Mouse (Mus musculus): ENCODE results near the gene AC134908.4. TPM values are rescaled to one million over a fixed set of nuclear protein-coding genes. Genes with fewer than 3 reads are reported as not detected.
"Not testable (repeated sequence)": the region's sequence is repeated elsewhere in the genome, so short reads cannot be mapped to it uniquely, and the experiment has no call there.

Gene AC134908.4
- total RNA-seq, 1 experiment: not detected

- H3K9me3 ChIP-seq (ENCODE audit: control insufficient read depth, insufficient read depth, low read depth, low read length): no peaks in the 10 kb centered on the region
- DNase-seq (ENCODE audit: low read depth, low spot score): no peak
- H3K36me3 ChIP-seq (ENCODE audit: control insufficient read depth, insufficient read depth, low read length, poor library complexity, severe bottlenecking): no peaks in the 10 kb centered on the region
- H3K4me1 ChIP-seq (ENCODE audit: control insufficient read depth in 2 of 2, insufficient read depth in 2 of 2, low read length in 2 of 2, poor library complexity in 1 of 2): peaks cover 0 to 8% of the 10 kb centered on the region in 2 experiments; a peak in 2 of 4 replicates
- no peak for TF ChIP-seq CHD2 (IDR thresholded peaks at IDR 0.05; ENCODE audit: low read depth, low read length)
- no peak for TF ChIP-seq MAFK (IDR thresholded peaks at IDR 0.05; ENCODE audit: insufficient read depth, low read depth, low read length)
- no peak for TF ChIP-seq HCFC1 (IDR thresholded peaks at IDR 0.05; ENCODE audit: borderline replicate concordance, insufficient read depth, low read length)
- TF ChIP-seq ZNF384 (IDR thresholded peaks at IDR 0.05; ENCODE audit: low read depth, low read length): no peak
- TF ChIP-seq ZC3H11A (IDR thresholded peaks at IDR 0.05; ENCODE audit: borderline replicate concordance, low read depth, low read length): no peak
- no peak overlapping the region for H3K27ac ChIP-seq (ENCODE audit: insufficient read depth, low read depth, low read length, poor library complexity, severe bottlenecking)
- H3K9ac ChIP-seq (ENCODE audit: insufficient read depth, low read depth, low read length, poor library complexity, severe bottlenecking): no peak overlapping the region
- peak overlapping the region; percentile 68 to 76; a peak in 2 of 4 replicates for H3K4me3 ChIP-seq (ENCODE audit: insufficient read depth in 1 of 2, low read depth in 1 of 2, low read length in 2 of 2, poor library complexity in 1 of 2, severe bottlenecking in 1 of 2)
- in situ Hi-C loops (cut with MboI; ENCODE audit: low sequenced_read_pairs in 2 of 2, unreplicated experiment in 2 of 2): no loop called here
Measured at GRCm38 (mm10) chr17:25808028-25808427, 12.6 kb upstream of the AC134908.4 start.

- H3K9ac ChIP-seq (ENCODE audit: insufficient read depth, low read depth, low read length, poor library complexity, severe bottlenecking); H3K36me3 ChIP-seq (ENCODE audit: control insufficient read depth, insufficient read depth, low read length, poor library complexity, severe bottlenecking); DNase-seq (ENCODE audit: low read depth, low spot score); H3K4me1 ChIP-seq (ENCODE audit: control insufficient read depth in 2 of 2, insufficient read depth in 2 of 2, low read length in 2 of 2, poor library complexity in 1 of 2); H3K9me3 ChIP-seq (ENCODE audit: control insufficient read depth, insufficient read depth, low read depth, low read length); H3K4me3 ChIP-seq (ENCODE audit: insufficient read depth in 1 of 2, low read depth in 1 of 2, low read length in 2 of 2, poor library complexity in 1 of 2, severe bottlenecking in 1 of 2); H3K27ac ChIP-seq (ENCODE audit: insufficient read depth, low read depth, low read length, poor library complexity, severe bottlenecking); in situ Hi-C loops (cut with MboI; ENCODE audit: low sequenced_read_pairs in 2 of 2, unreplicated experiment in 2 of 2): not testable (repeated sequence)
Measured at GRCm38 (mm10) chr17:25807452-25807851, 12.0 kb upstream of the AC134908.4 start.

GRCm38 (mm10) chr17:25806507-25806906, 11.0 kb upstream of the AC134908.4 start:
- no peak for DNase-seq (ENCODE audit: low read depth, low spot score)
- H3K27ac ChIP-seq (ENCODE audit: insufficient read depth, low read depth, low read length, poor library complexity, severe bottlenecking): no peak overlapping the region
- peaks cover 0 to 8% of the 10 kb centered on the region in 2 experiments; a peak in 2 of 4 replicates for H3K4me1 ChIP-seq (ENCODE audit: control insufficient read depth in 2 of 2, insufficient read depth in 2 of 2, low read length in 2 of 2, poor library complexity in 1 of 2)
- in situ Hi-C loops (cut with MboI; ENCODE audit: low sequenced_read_pairs in 2 of 2, unreplicated experiment in 2 of 2): no loop called here
- no peaks in the 10 kb centered on the region for H3K9me3 ChIP-seq (ENCODE audit: control insufficient read depth, insufficient read depth, low read depth, low read length)
- no peak for TF ChIP-seq HCFC1 (IDR thresholded peaks at IDR 0.05; ENCODE audit: borderline replicate concordance, insufficient read depth, low read length)
- no peak for TF ChIP-seq ZNF384 (IDR thresholded peaks at IDR 0.05; ENCODE audit: low read depth, low read length)
- no peak for TF ChIP-seq ZC3H11A (IDR thresholded peaks at IDR 0.05; ENCODE audit: borderline replicate concordance, low read depth, low read length)
- no peak for TF ChIP-seq CHD2 (IDR thresholded peaks at IDR 0.05; ENCODE audit: low read depth, low read length)
- no peak for TF ChIP-seq MAFK (IDR thresholded peaks at IDR 0.05; ENCODE audit: insufficient read depth, low read depth, low read length)
- H3K36me3 ChIP-seq (ENCODE audit: control insufficient read depth, insufficient read depth, low read length, poor library complexity, severe bottlenecking): no peaks in the 10 kb centered on the region
- no peak overlapping the region for H3K4me3 ChIP-seq (ENCODE audit: insufficient read depth in 1 of 2, low read depth in 1 of 2, low read length in 2 of 2, poor library complexity in 1 of 2, severe bottlenecking in 1 of 2)
- H3K9ac ChIP-seq (ENCODE audit: insufficient read depth, low read depth, low read length, poor library complexity, severe bottlenecking): no peak overlapping the region

- no peaks in the 10 kb centered on the region for H3K9me3 ChIP-seq (ENCODE audit: control insufficient read depth, insufficient read depth, low read depth, low read length)
- no peak overlapping the region for H3K9ac ChIP-seq (ENCODE audit: insufficient read depth, low read depth, low read length, poor library complexity, severe bottlenecking)
- no peak overlapping the region for H3K27ac ChIP-seq (ENCODE audit: insufficient read depth, low read depth, low read length, poor library complexity, severe bottlenecking)
- no peak overlapping the region for H3K4me3 ChIP-seq (ENCODE audit: insufficient read depth in 1 of 2, low read depth in 1 of 2, low read length in 2 of 2, poor library complexity in 1 of 2, severe bottlenecking in 1 of 2)
- in situ Hi-C loops (cut with MboI; ENCODE audit: low sequenced_read_pairs in 2 of 2, unreplicated experiment in 2 of 2): no loop called here
- peaks cover 0 to 3% of the 10 kb centered on the region in 2 experiments; a peak in 1 of 4 replicates for H3K4me1 ChIP-seq (ENCODE audit: control insufficient read depth in 2 of 2, insufficient read depth in 2 of 2, low read length in 2 of 2, poor library complexity in 1 of 2)
- no peaks in the 10 kb centered on the region for H3K36me3 ChIP-seq (ENCODE audit: control insufficient read depth, insufficient read depth, low read length, poor library complexity, severe bottlenecking)
- TF ChIP-seq ZNF384 (IDR thresholded peaks at IDR 0.05; ENCODE audit: low read depth, low read length) (no peak), CHD2 (IDR thresholded peaks at IDR 0.05; ENCODE audit: low read depth, low read length) (no peak), HCFC1 (IDR thresholded peaks at IDR 0.05; ENCODE audit: borderline replicate concordance, insufficient read depth, low read length) (no peak), ZC3H11A (IDR thresholded peaks at IDR 0.05; ENCODE audit: borderline replicate concordance, low read depth, low read length) (no peak), MAFK (IDR thresholded peaks at IDR 0.05; ENCODE audit: insufficient read depth, low read depth, low read length) (no peak)
- no peak for DNase-seq (ENCODE audit: low read depth, low spot score)
Measured at GRCm38 (mm10) chr17:25802825-25803517, 7.5 kb upstream of the AC134908.4 start.

GRCm38 (mm10) chr17:25801029-25801428, 5.6 kb upstream of the AC134908.4 start:
- Histone ChIP-seq H3K36me3 (ENCODE audit: control insufficient read depth, insufficient read depth, low read length, poor library complexity, severe bottlenecking) (no peaks in the 10 kb centered on the region), H3K9ac (ENCODE audit: insufficient read depth, low read depth, low read length, poor library complexity, severe bottlenecking) (no peak overlapping the region), H3K9me3 (ENCODE audit: control insufficient read depth, insufficient read depth, low read depth, low read length) (no peaks in the 10 kb centered on the region), H3K27ac (ENCODE audit: insufficient read depth, low read depth, low read length, poor library complexity, severe bottlenecking) (no peak overlapping the region), H3K4me1 (ENCODE audit: control insufficient read depth in 2 of 2, insufficient read depth in 2 of 2, low read length in 2 of 2, poor library complexity in 1 of 2) (peaks cover 3% of the 10 kb centered on the region in 2 experiments; a peak in 2 of 4 replicates), H3K4me3 (ENCODE audit: insufficient read depth in 1 of 2, low read depth in 1 of 2, low read length in 2 of 2, poor library complexity in 1 of 2, severe bottlenecking in 1 of 2) (no peak overlapping the region)
- in situ Hi-C loops (cut with MboI; ENCODE audit: low sequenced_read_pairs in 2 of 2, unreplicated experiment in 2 of 2): no loop called here
- no peak for DNase-seq (ENCODE audit: low read depth, low spot score)
- TF ChIP-seq ZC3H11A (IDR thresholded peaks at IDR 0.05; ENCODE audit: borderline replicate concordance, low read depth, low read length) (peak; percentile 97), CHD2 (IDR thresholded peaks at IDR 0.05; ENCODE audit: low read depth, low read length) (no peak)

All from ES-E14 (cell line).